Mouse (Mus musculus) thymus, adult 2 months (tissue): ENCODE measurements around the gene Zmym1.

Source experiments
- CTCF ChIP-seq: fragments of 200-500 bp; IDR thresholded peaks from 2 replicates; pipeline ENCODE4 v1.5.1; 2012; ENCODE audit warnings: mild to moderate bottlenecking, control low read depth, low read length, moderate library complexity, borderline replicate concordance; ENCODE audit not compliant: control insufficient read depth, poor library complexity, insufficient read depth; ENCODE audit errors: extremely low read depth
- POLR2A ChIP-seq: fragments of 200-500 bp; IDR thresholded peaks from 2 replicates; pipeline ENCODE4 v1.6.1; 2012; ENCODE audit warnings: mild to moderate bottlenecking, low read length, control low read depth, moderate library complexity; ENCODE audit not compliant: control insufficient read depth, poor library complexity, insufficient read depth; ENCODE audit errors: extremely low read depth

GRCm38 (mm10) chr4:127085761-127086160 lies 24.8 kb upstream of the Zmym1 start:
- TF ChIP-seq CTCF (no peak), POLR2A (no peak)
